Mouse (Mus musculus) liver, adult 2 months (tissue): Measurements from ENCODE around the gene Prmt9. TPM values are rescaled to one million over a fixed set of nuclear protein-coding genes. Genes with fewer than 3 reads are reported as not detected.

Experiments
- DNase-seq: peaks from one replicate; pipeline ENCODE4 v3.0.0-alpha.2; 2011; ENCODE audit warnings: low read depth, low spot score; ENCODE audit errors: extremely low read depth
- H3K27ac ChIP-seq: fragments of 200-500 bp; replicated peaks from 2 replicates; pipeline ENCODE4 v1.5.1; 2012; ENCODE audit warnings: low read depth, mild to moderate bottlenecking, control low read depth, inconsistent platforms, low read length; ENCODE audit not compliant: insufficient read depth
- H3K27me3 ChIP-seq: fragments of 200-500 bp; 2 replicates; pipeline ENCODE4 v1.6.1; 2012; ENCODE audit warnings: mild to moderate bottlenecking, moderate library complexity, low read length, inconsistent platforms; ENCODE audit not compliant: control insufficient read depth, insufficient read depth
- H3K36me3 ChIP-seq: fragments of 200-500 bp; 2 replicates; pipeline ENCODE4 v1.6.1; 2012; ENCODE audit warnings: low read length, inconsistent platforms; ENCODE audit not compliant: control insufficient read depth, insufficient read depth
- H3K4me1 ChIP-seq: fragments of 200-500 bp; 2 replicates; pipeline ENCODE4 v1.6.1; 2011; ENCODE audit warnings: low read length; ENCODE audit not compliant: control insufficient read depth, insufficient read depth
- H3K4me3 ChIP-seq: fragments of 200-500 bp; 2 replicates; pipeline ENCODE4 v1.5.1; 2011; ENCODE audit warnings: low read depth, mild to moderate bottlenecking, control low read depth, low read length, moderate library complexity; ENCODE audit not compliant: insufficient read depth
- H3K79me2 ChIP-seq: fragments of 200-500 bp; 2 replicates; pipeline ENCODE4 v1.6.1; 2012; ENCODE audit warnings: inconsistent platforms, mild to moderate bottlenecking, low read length, moderate library complexity; ENCODE audit not compliant: control insufficient read depth, insufficient read depth
- H3K9ac ChIP-seq: fragments of 200-500 bp; 2 replicates; pipeline ENCODE4 v1.6.1; 2012; ENCODE audit warnings: low read depth, mild to moderate bottlenecking, control low read depth, inconsistent platforms, low read length
- CTCF ChIP-seq: fragments of 200-500 bp; IDR thresholded peaks from 2 replicates; pipeline ENCODE4 v1.5.1; 2011; ENCODE audit warnings: low read depth, low read length, control low read depth
- POLR2A ChIP-seq: fragments of 200-500 bp; IDR thresholded peaks from 2 replicates; pipeline ENCODE4 v1.6.1; 2011; ENCODE audit warnings: low read length, control low read depth; ENCODE audit not compliant: insufficient read depth; ENCODE audit errors: extremely low read depth
- WGBS: fragments of 180-500 bp; shearing (Covaris S2); methylation state at CpG from one replicate; pipeline ENCODE4 v1.1.7; 2018; 5-methylcytosine and 5-hydroxymethylcytosine counted together
- polyA plus RNA-seq: library from polyadenylated mRNA; depleted of rRNA; stranded (reverse); fragments of >200 nt; gene quantifications from 2 replicates; pipeline ENCODE4 v1.2.3, GENCODE M21; 2012
- total RNA-seq: library from RNA; depleted of rRNA; stranded (reverse); fragments of >200 nt; gene quantifications from 2 replicates; pipeline ENCODE4 v1.2.3, GENCODE M21; 2014

Prmt9 gene
- total and polyA plus RNA-seq, 2 experiments = 4.9 to 17.3 TPM

GRCm38 (mm10) chr8:77524018-77524615, 25.1 kb upstream of the Prmt9 start:
- Histone ChIP-seq H3K4me3 (no peak overlapping the region), H3K27me3 (no peaks in the 10 kb centered on the region), H3K27ac (peak overlapping the region; percentile 22; the same call in 1 of the 2 replicates), H3K4me1 (peaks cover 5% of the 10 kb centered on the region), H3K79me2 (no peaks in the 10 kb centered on the region), H3K36me3 (no peaks in the 10 kb centered on the region), H3K9ac (no peak overlapping the region; the same call in 1 of the 2 replicates)
- WGBS = 28% methylated on average over 14 of the region's 14 CpGs
- DNase-seq = peak; percentile 88
- TF ChIP-seq CTCF = no peak
- TF ChIP-seq POLR2A = no peak

GRCm38 (mm10) chr8:77524906-77525305, 24.3 kb upstream of the Prmt9 start:
- no peak overlapping the region for H3K9ac ChIP-seq
- H3K4me3 ChIP-seq = no peak overlapping the region
- H3K27ac ChIP-seq = no peak overlapping the region
- H3K27me3 ChIP-seq = no peaks in the 10 kb centered on the region
- TF ChIP-seq POLR2A (no peak), CTCF (no peak)
- no peaks in the 10 kb centered on the region for H3K79me2 ChIP-seq
- peak; percentile 26 for DNase-seq
- H3K36me3 ChIP-seq = no peaks in the 10 kb centered on the region
- WGBS = 82% methylated on average over 2 of the region's 2 CpGs
- peaks cover 5% of the 10 kb centered on the region for H3K4me1 ChIP-seq

GRCm38 (mm10) chr8:77526130-77526529, 23.1 kb upstream of the Prmt9 start:
- WGBS = 95% methylated on average over 8 of the region's 8 CpGs
- Histone ChIP-seq H3K79me2 (no peaks in the 10 kb centered on the region), H3K27me3 (no peaks in the 10 kb centered on the region), H3K4me3 (no peak overlapping the region), H3K9ac (no peak overlapping the region), H3K36me3 (no peaks in the 10 kb centered on the region), H3K27ac (no peak overlapping the region), H3K4me1 (peaks cover 5% of the 10 kb centered on the region)
- TF ChIP-seq CTCF = no peak
- TF ChIP-seq POLR2A = no peak
- DNase-seq = no peak

- Histone ChIP-seq H3K4me1 (no peaks in the 10 kb centered on the region), H3K36me3 (no peaks in the 10 kb centered on the region), H3K27me3 (no peaks in the 10 kb centered on the region), H3K27ac (no peak overlapping the region), H3K9ac (no peak overlapping the region), H3K4me3 (no peak overlapping the region), H3K79me2 (no peaks in the 10 kb centered on the region)
- DNase-seq = no peak
- TF ChIP-seq CTCF (no peak), POLR2A (no peak)
- 66% methylated on average over 8 of the region's 8 CpGs for WGBS
Measured at GRCm38 (mm10) chr8:77534358-77534992, 14.7 kb upstream of the Prmt9 start.

- DNase-seq = peak; percentile 57
- Histone ChIP-seq H3K27ac (no peak overlapping the region), H3K27me3 (no peaks in the 10 kb centered on the region), H3K9ac (no peak overlapping the region), H3K36me3 (no peaks in the 10 kb centered on the region), H3K4me1 (no peaks in the 10 kb centered on the region), H3K79me2 (no peaks in the 10 kb centered on the region), H3K4me3 (no peak overlapping the region)
- peak; percentile 65 for TF ChIP-seq CTCF
- no peak for TF ChIP-seq POLR2A
- WGBS = 39% methylated on average over 5 of the region's 5 CpGs
Measured at GRCm38 (mm10) chr8:77535026-77535595, 14.1 kb upstream of the Prmt9 start.

- Histone ChIP-seq H3K4me1 (no peaks in the 10 kb centered on the region), H3K36me3 (no peaks in the 10 kb centered on the region), H3K79me2 (no peaks in the 10 kb centered on the region), H3K27me3 (no peaks in the 10 kb centered on the region), H3K4me3 (no peak overlapping the region), H3K27ac (no peak overlapping the region), H3K9ac (no peak overlapping the region)
- TF ChIP-seq POLR2A (no peak), CTCF (no peak)
- WGBS = 85% methylated on average over 12 of the region's 12 CpGs
- DNase-seq = no peak
Measured at GRCm38 (mm10) chr8:77536821-77537220, 12.4 kb upstream of the Prmt9 start.
